Mouse (Mus musculus) embryonic fibroblast, embryonic 13.5 days (primary cell): Measurements from ENCODE around the gene Pgm2l1. TPM values are rescaled to one million over a fixed set of nuclear protein-coding genes. Genes with fewer than 3 reads are reported as not detected.

ENCODE experiments used
- H3K27ac ChIP-seq: 2 replicates; pipeline ENCODE4 v1.5.1; 2012; ENCODE audit warnings: low read length, control low read depth, inconsistent platforms; ENCODE audit not compliant: insufficient read depth
- H3K4me1 ChIP-seq: 2 replicates; pipeline ENCODE4 v1.6.1; 2011; ENCODE audit warnings: low read length; ENCODE audit not compliant: control insufficient read depth, insufficient read depth
- H3K4me3 ChIP-seq: 2 replicates; pipeline ENCODE4 v1.5.1; 2011; ENCODE audit warnings: mild to moderate bottlenecking, control low read depth, low read length; ENCODE audit not compliant: insufficient read depth
- CTCF ChIP-seq: IDR thresholded peaks from 2 replicates; pipeline ENCODE4 v1.5.1; 2011; ENCODE audit warnings: mild to moderate bottlenecking, control low read depth, low read length, moderate library complexity, borderline replicate concordance; ENCODE audit not compliant: insufficient read depth
- POLR2A ChIP-seq: IDR thresholded peaks from 2 replicates; pipeline ENCODE4 v1.6.1; 2011; ENCODE audit warnings: low read depth, mild to moderate bottlenecking, control low read depth, low read length, moderate library complexity
- polyA plus RNA-seq: library from polyadenylated mRNA; stranded (reverse); fragments of >200 nt; gene quantifications from 2 replicates; pipeline ENCODE4 v1.2.4, GENCODE M21; 2011; ENCODE audit warnings: low read depth; ENCODE audit not compliant: missing spikeins, insufficient read length

The Pgm2l1 gene
- polyA plus RNA-seq, 1 experiment = 8.6 TPM

GRCm38 (mm10) chr7:100307872-100308653 lies 80.9 kb downstream of the Pgm2l1 start:
- Histone ChIP-seq H3K4me3 (no peak overlapping the region), H3K27ac (peak overlapping the region; percentile 98)
- TF ChIP-seq POLR2A = no peak
- TF ChIP-seq CTCF = no peak

GRCm38 (mm10) chr7:100309216-100309615 lies 82.0 kb downstream of the Pgm2l1 start:
- TF ChIP-seq CTCF = no peak
- TF ChIP-seq POLR2A = no peak; the same call in 1 of the 2 replicates
- Histone ChIP-seq H3K27ac (peak overlapping the region; percentile 99), H3K4me3 (no peak overlapping the region), H3K4me1 (peaks cover 33% of the 10 kb centered on the region)

More at GRCm38 (mm10) chr7:100307872-100308653, 80.9 kb downstream of the Pgm2l1 start:
- peaks cover 35% of the 10 kb centered on the region for H3K4me1 ChIP-seq

- Histone ChIP-seq H3K27ac (peak overlapping the region; percentile 99), H3K4me1 (peaks cover 33% of the 10 kb centered on the region), H3K4me3 (no peak overlapping the region)
- TF ChIP-seq POLR2A (no peak), CTCF (no peak)
These were observed 82.5 kb downstream of the Pgm2l1 start for GRCm38 (mm10) chr7:100309679-100310078.

GRCm38 (mm10) chr7:100310290-100310689 lies 83.1 kb downstream of the Pgm2l1 start:
- H3K27ac ChIP-seq = peak overlapping the region; percentile 99

GRCm38 (mm10) chr7:100312716-100313115 lies 85.5 kb downstream of the Pgm2l1 start:
- TF ChIP-seq POLR2A (no peak; the same call in 1 of the 2 replicates), CTCF (no peak)
- H3K4me3 ChIP-seq = no peak overlapping the region
- peak overlapping the region; percentile 87 for H3K27ac ChIP-seq
- H3K4me1 ChIP-seq = peaks cover 30% of the 10 kb centered on the region

More at GRCm38 (mm10) chr7:100310290-100310689, 83.1 kb downstream of the Pgm2l1 start:
- Histone ChIP-seq H3K4me3 (no peak overlapping the region), H3K4me1 (peaks cover 33% of the 10 kb centered on the region)
- TF ChIP-seq POLR2A (no peak), CTCF (no peak)

- H3K27ac ChIP-seq = no peak overlapping the region
- no peak overlapping the region for H3K4me3 ChIP-seq
- peaks cover 7% of the 10 kb centered on the region; the same call in 1 of the 2 replicates for H3K4me1 ChIP-seq
- TF ChIP-seq POLR2A = no peak
- TF ChIP-seq CTCF = no peak
These were observed 89.7 kb downstream of the Pgm2l1 start for GRCm38 (mm10) chr7:100316924-100317323.

- no peak overlapping the region for H3K4me3 ChIP-seq
- no peak for TF ChIP-seq POLR2A
- H3K27ac ChIP-seq = no peak overlapping the region
- peaks cover 3% of the 10 kb centered on the region; the same call in 1 of the 2 replicates for H3K4me1 ChIP-seq
These were observed 90.3 kb downstream of the Pgm2l1 start for GRCm38 (mm10) chr7:100317534-100317933.

GRCm38 (mm10) chr7:100323721-100324120 lies 96.5 kb downstream of the Pgm2l1 start:
- TF ChIP-seq POLR2A (no peak), CTCF (no peak)
- Histone ChIP-seq H3K4me3 (no peak overlapping the region), H3K27ac (no peak overlapping the region), H3K4me1 (no peaks in the 10 kb centered on the region; the same call in 1 of the 2 replicates)

GRCm38 (mm10) chr7:100325482-100325881 lies 98.3 kb downstream of the Pgm2l1 start:
- no peak overlapping the region for H3K4me3 ChIP-seq
- peaks cover 3% of the 10 kb centered on the region; the same call in 1 of the 2 replicates for H3K4me1 ChIP-seq
- TF ChIP-seq CTCF = peak; percentile 89
- no peak for TF ChIP-seq POLR2A
- no peak overlapping the region for H3K27ac ChIP-seq

- TF ChIP-seq POLR2A (no peak), CTCF (no peak)
- no peak overlapping the region for H3K4me3 ChIP-seq
- no peak overlapping the region for H3K27ac ChIP-seq
- peaks cover 3% of the 10 kb centered on the region; the same call in 1 of the 2 replicates for H3K4me1 ChIP-seq
These were observed 100.3 kb downstream of the Pgm2l1 start for GRCm38 (mm10) chr7:100327514-100327913.

Other genes with a start within 250 kb of the Pgm2l1 start
- gene Rnf169, start 246.9 kb upstream of the Pgm2l1 start, polyA plus RNA-seq = 22.8 and 24.3 TPM in 2 replicates
- gene Chrdl2, start 221.2 kb upstream of the Pgm2l1 start, polyA plus RNA-seq = not detected in 2 replicates
- 19.6 and 25.6 TPM in 2 replicates for gene Pold3, start 105.8 kb upstream of the Pgm2l1 start, polyA plus RNA-seq
- 4.2 and 4.7 TPM in 2 replicates for gene Lipt2, start 68.1 kb upstream of the Pgm2l1 start, polyA plus RNA-seq
- gene Kcne3, start 50.9 kb upstream of the Pgm2l1 start, polyA plus RNA-seq = not detected in 2 replicates
- gene P4ha3, start 58.1 kb downstream of the Pgm2l1 start, polyA plus RNA-seq = 91.9 and 100 TPM in 2 replicates
- 16.2 and 24.4 TPM in 2 replicates for gene C2cd3, start 144.8 kb downstream of the Pgm2l1 start, polyA plus RNA-seq
- gene Ppme1, start 144.9 kb downstream of the Pgm2l1 start, polyA plus RNA-seq = 95.1 and 117 TPM in 2 replicates
- not detected in 2 replicates for gene Ucp3, start 245.6 kb downstream of the Pgm2l1 start, polyA plus RNA-seq